Mouse (Mus musculus): Measurements from ENCODE around the gene Homez. TPM values are rescaled to one million over a fixed set of nuclear protein-coding genes. Genes with fewer than 3 reads are reported as not detected.

Homez gene
- total RNA-seq, 1 experiment: 2.5 TPM

- Histone ChIP-seq H3K4me3 (ENCODE audit: insufficient read depth in 1 of 2, low read depth in 1 of 2, low read length in 2 of 2, poor library complexity in 1 of 2, severe bottlenecking in 1 of 2) (peak overlapping the region; percentile 95 to 97), H3K36me3 (ENCODE audit: control insufficient read depth, insufficient read depth, low read length, poor library complexity, severe bottlenecking) (no peaks in the 10 kb centered on the region), H3K9me3 (ENCODE audit: control insufficient read depth, insufficient read depth, low read depth, low read length) (no peaks in the 10 kb centered on the region), H3K4me1 (ENCODE audit: control insufficient read depth in 2 of 2, insufficient read depth in 2 of 2, low read length in 2 of 2, poor library complexity in 1 of 2) (peaks cover 0 to 3% of the 10 kb centered on the region in 2 experiments; a peak in 2 of 4 replicates), H3K9ac (ENCODE audit: insufficient read depth, low read depth, low read length, poor library complexity, severe bottlenecking) (peak overlapping the region; percentile 93), H3K27ac (ENCODE audit: insufficient read depth, low read depth, low read length, poor library complexity, severe bottlenecking) (0 out of 2 replicates have a peak overlapping the region, but pooled peaks have one; percentile 33)
- TF ChIP-seq MAFK (IDR thresholded peaks at IDR 0.05; ENCODE audit: insufficient read depth, low read depth, low read length): no peak
- TF ChIP-seq HCFC1 (IDR thresholded peaks at IDR 0.05; ENCODE audit: borderline replicate concordance, insufficient read depth, low read length): no peak; the same call in none of the 2 replicates
- no peak for TF ChIP-seq ZC3H11A (IDR thresholded peaks at IDR 0.05; ENCODE audit: borderline replicate concordance, low read depth, low read length)
- no peak for TF ChIP-seq CHD2 (IDR thresholded peaks at IDR 0.05; ENCODE audit: low read depth, low read length)
- in situ Hi-C loops (cut with MboI; ENCODE audit: low sequenced_read_pairs in 2 of 2, unreplicated experiment in 2 of 2): no loop called here
- DNase-seq (ENCODE audit: low read depth, low spot score): peak; percentile 86
Measured at GRCm38 (mm10) chr14:54876539-54877047, 5.8 kb upstream of the Homez start.

DNA sequence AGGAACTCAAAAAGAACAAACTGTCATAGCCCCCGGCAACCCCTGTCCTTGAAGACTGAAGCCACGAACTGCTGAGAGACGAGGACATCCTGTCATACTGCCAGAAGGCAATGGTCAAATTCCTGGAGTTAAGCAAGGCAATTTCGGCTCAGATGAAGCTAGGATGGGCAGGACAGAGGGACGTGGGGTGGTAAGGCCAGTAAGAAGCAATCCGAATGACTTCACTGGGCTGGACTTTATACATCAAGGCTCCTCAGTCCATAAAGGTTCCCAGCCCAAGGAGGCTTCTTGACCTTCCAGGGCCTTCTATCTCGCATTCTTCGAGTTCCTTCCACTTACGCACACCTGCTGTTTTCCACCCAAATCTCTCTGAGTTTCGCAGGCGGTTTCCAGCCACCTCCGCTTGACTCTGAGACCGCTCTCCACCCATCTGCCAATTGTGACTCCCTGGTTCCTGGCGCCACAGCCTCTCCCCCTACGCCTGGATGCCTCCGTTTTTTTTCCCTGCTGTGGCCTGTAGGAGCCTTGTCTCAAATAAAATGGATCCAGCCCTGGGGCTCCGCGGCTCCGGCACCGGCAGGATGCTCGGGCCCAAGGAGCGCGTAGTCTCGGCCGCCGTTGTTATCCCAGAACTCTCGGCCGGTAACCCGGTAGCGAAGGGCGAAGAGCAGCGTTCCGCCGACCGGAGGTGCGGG lies 5.2 kb upstream of the Homez start:
- in situ Hi-C loops (cut with MboI; ENCODE audit: low sequenced_read_pairs in 2 of 2, unreplicated experiment in 2 of 2): no loop called here
- Histone ChIP-seq H3K27ac (ENCODE audit: insufficient read depth, low read depth, low read length, poor library complexity, severe bottlenecking) (peak overlapping the region; percentile 33; the same call in 1 of the 2 replicates), H3K4me1 (ENCODE audit: control insufficient read depth in 2 of 2, insufficient read depth in 2 of 2, low read length in 2 of 2, poor library complexity in 1 of 2) (peaks cover 0 to 3% of the 10 kb centered on the region in 2 experiments; a peak in 2 of 4 replicates), H3K9ac (ENCODE audit: insufficient read depth, low read depth, low read length, poor library complexity, severe bottlenecking) (peak overlapping the region; percentile 93), H3K36me3 (ENCODE audit: control insufficient read depth, insufficient read depth, low read length, poor library complexity, severe bottlenecking) (no peaks in the 10 kb centered on the region), H3K9me3 (ENCODE audit: control insufficient read depth, insufficient read depth, low read depth, low read length) (no peaks in the 10 kb centered on the region), H3K4me3 (ENCODE audit: insufficient read depth in 1 of 2, low read depth in 1 of 2, low read length in 2 of 2, poor library complexity in 1 of 2, severe bottlenecking in 1 of 2) (peak overlapping the region; percentile 95 to 97)
- no peak for DNase-seq (ENCODE audit: low read depth, low spot score)
- TF ChIP-seq CHD2 (IDR thresholded peaks at IDR 0.05; ENCODE audit: low read depth, low read length): no peak
- no peak for TF ChIP-seq HCFC1 (IDR thresholded peaks at IDR 0.05; ENCODE audit: borderline replicate concordance, insufficient read depth, low read length)
- TF ChIP-seq ZNF384 (IDR thresholded peaks at IDR 0.05; ENCODE audit: low read depth, low read length): peak; percentile 67

DNA sequence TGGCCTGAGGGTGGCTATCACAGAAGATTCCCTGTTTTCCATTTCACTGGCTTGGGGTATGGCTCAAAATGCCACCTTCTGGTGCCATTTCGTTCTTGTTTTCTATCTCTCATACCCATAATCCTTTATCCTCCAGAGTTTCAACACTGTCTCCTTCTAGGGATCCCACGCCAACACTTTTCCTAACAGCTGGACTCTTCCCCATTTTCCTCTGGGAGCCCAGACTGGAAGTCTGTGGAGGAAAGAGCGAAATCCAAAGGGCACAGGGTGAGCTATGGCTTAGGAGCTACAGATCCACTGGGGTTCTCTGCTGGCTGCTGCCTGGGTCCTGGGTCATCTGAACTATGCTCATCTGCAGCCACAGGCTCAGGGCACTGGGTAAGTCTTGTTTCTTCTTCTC lies 3.4 kb upstream of the Homez start:
- Histone ChIP-seq H3K9ac (ENCODE audit: insufficient read depth, low read depth, low read length, poor library complexity, severe bottlenecking) (no peak overlapping the region), H3K9me3 (ENCODE audit: control insufficient read depth, insufficient read depth, low read depth, low read length) (no peaks in the 10 kb centered on the region), H3K36me3 (ENCODE audit: control insufficient read depth, insufficient read depth, low read length, poor library complexity, severe bottlenecking) (no peaks in the 10 kb centered on the region), H3K4me1 (ENCODE audit: control insufficient read depth in 2 of 2, insufficient read depth in 2 of 2, low read length in 2 of 2, poor library complexity in 1 of 2) (peaks cover 0 to 3% of the 10 kb centered on the region in 2 experiments; a peak in 2 of 4 replicates), H3K27ac (ENCODE audit: insufficient read depth, low read depth, low read length, poor library complexity, severe bottlenecking) (no peak overlapping the region), H3K4me3 (ENCODE audit: insufficient read depth in 1 of 2, low read depth in 1 of 2, low read length in 2 of 2, poor library complexity in 1 of 2, severe bottlenecking in 1 of 2) (no peak overlapping the region)
- DNase-seq (ENCODE audit: low read depth, low spot score): no peak
- no peak for TF ChIP-seq ZNF384 (IDR thresholded peaks at IDR 0.05; ENCODE audit: low read depth, low read length)
- TF ChIP-seq ZC3H11A (IDR thresholded peaks at IDR 0.05; ENCODE audit: borderline replicate concordance, low read depth, low read length): no peak
- TF ChIP-seq CHD2 (IDR thresholded peaks at IDR 0.05; ENCODE audit: low read depth, low read length): no peak
- TF ChIP-seq MAFK (IDR thresholded peaks at IDR 0.05; ENCODE audit: insufficient read depth, low read depth, low read length): no peak
- TF ChIP-seq HCFC1 (IDR thresholded peaks at IDR 0.05; ENCODE audit: borderline replicate concordance, insufficient read depth, low read length): no peak
- in situ Hi-C loops (cut with MboI; ENCODE audit: low sequenced_read_pairs in 2 of 2, unreplicated experiment in 2 of 2): no loop called here

- in situ Hi-C loops (cut with MboI; ENCODE audit: low sequenced_read_pairs in 2 of 2, unreplicated experiment in 2 of 2): no loop called here
- H3K9me3 ChIP-seq (ENCODE audit: control insufficient read depth, insufficient read depth, low read depth, low read length): no peaks in the 10 kb centered on the region
- TF ChIP-seq CHD2 (IDR thresholded peaks at IDR 0.05; ENCODE audit: low read depth, low read length) (no peak), ZC3H11A (IDR thresholded peaks at IDR 0.05; ENCODE audit: borderline replicate concordance, low read depth, low read length) (no peak), ZNF384 (IDR thresholded peaks at IDR 0.05; ENCODE audit: low read depth, low read length) (no peak), HCFC1 (IDR thresholded peaks at IDR 0.05; ENCODE audit: borderline replicate concordance, insufficient read depth, low read length) (no peak), MAFK (IDR thresholded peaks at IDR 0.05; ENCODE audit: insufficient read depth, low read depth, low read length) (no peak)
Measured at GRCm38 (mm10) chr14:54868026-54868425, 2.7 kb downstream of the Homez start.

More at GRCm38 (mm10) chr14:54868026-54868425, 2.7 kb downstream of the Homez start:
- Histone ChIP-seq H3K4me3 (ENCODE audit: insufficient read depth in 1 of 2, low read depth in 1 of 2, low read length in 2 of 2, poor library complexity in 1 of 2, severe bottlenecking in 1 of 2) (no peak overlapping the region), H3K36me3 (ENCODE audit: control insufficient read depth, insufficient read depth, low read length, poor library complexity, severe bottlenecking) (no peaks in the 10 kb centered on the region), H3K9ac (ENCODE audit: insufficient read depth, low read depth, low read length, poor library complexity, severe bottlenecking) (no peak overlapping the region), H3K27ac (ENCODE audit: insufficient read depth, low read depth, low read length, poor library complexity, severe bottlenecking) (no peak overlapping the region), H3K4me1 (ENCODE audit: control insufficient read depth in 2 of 2, insufficient read depth in 2 of 2, low read length in 2 of 2, poor library complexity in 1 of 2) (0 out of 4 replicates have a peak, but pooled peaks cover 0 to 2% of the 10 kb centered on the region in 2 experiments)
- no peak for DNase-seq (ENCODE audit: low read depth, low spot score)

Measured in ES-E14 (cell line).